Mouse (Mus musculus): Measurements from ENCODE around the gene Kantr.

DNA sequence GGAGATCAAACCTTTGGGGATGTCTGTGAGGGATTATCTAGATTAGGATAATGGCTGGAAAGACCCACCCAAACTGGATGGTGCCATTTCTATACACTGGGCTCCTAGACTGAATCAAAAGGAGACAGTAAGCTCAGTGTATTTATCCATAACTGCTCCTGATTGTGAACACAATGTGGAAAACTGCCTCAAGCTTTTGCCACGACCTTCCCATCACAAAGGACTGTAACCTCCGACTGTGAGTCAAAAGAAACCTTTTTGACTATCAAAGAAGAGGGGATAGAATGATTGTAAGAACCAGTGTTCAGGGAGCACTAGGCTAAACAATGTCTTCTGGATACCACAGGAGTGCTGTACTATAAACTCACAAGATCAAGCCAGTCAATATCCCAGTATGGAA, 21.1 kb downstream of the Kantr start:
- TF ChIP-seq CTCF (IDR thresholded peaks at IDR 0.05; ENCODE audit: low read depth, low read length) (no peak), POLR2A (IDR thresholded peaks at IDR 0.05; ENCODE audit: insufficient read depth, low read length) (no peak), EP300 (IDR thresholded peaks at IDR 0.05; ENCODE audit: insufficient read depth, low read depth, low read length) (no peak)

Measured in ES-Bruce4 (cell line).